Mouse (Mus musculus): ENCODE measurements around the gene Fbxl13. TPM values are rescaled to one million over a fixed set of nuclear protein-coding genes. Genes with fewer than 3 reads are reported as not detected.

Gene Fbxl13
- under 1 TPM; 0.13 to 0.18 TPM for total RNA-seq (2021)
- long read RNA-seq, experiment 1 = 0 reads
- long read RNA-seq, experiment 2 = 0 reads

GRCm38 (mm10) chr5:21645439-21646132 lies at the start of gene Fbxl13, which contains the start of gene Armc10:
Gene Fbxl13 (minus strand): TSS chr5:21645634.
Gene Armc10 (plus strand): TSS chr5:21645813.
- peak; percentile 85 for DNase-seq

- no peak for DNase-seq
Observed at GRCm38 (mm10) chr5:21694854-21695490, 49.5 kb upstream of the Fbxl13 start.

DNA sequence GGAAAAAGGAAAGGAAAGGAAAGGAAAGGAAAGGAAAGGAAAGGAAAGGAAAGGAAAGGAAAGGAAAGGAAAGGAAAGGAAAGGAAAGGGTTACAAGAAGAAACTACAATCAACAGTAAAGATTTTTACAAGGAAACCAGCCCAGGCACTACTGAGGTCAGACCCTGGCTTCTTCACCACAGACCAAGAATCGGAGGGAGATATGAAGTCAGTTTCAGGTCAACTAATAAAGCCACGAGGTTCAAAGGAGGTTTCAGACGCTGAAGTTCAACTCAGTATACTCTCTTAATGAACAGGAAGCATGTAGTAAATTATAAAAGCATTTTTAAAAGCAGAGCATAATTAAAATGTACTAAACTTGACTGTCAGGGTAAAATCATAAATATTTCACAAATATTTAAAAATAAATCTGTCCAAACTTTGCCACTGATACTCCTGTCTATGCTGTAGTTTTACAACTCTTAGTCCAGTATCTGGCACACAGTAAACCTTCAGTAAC lies 48.0 kb upstream of the Fbxl13 start:
- DNase-seq = no peak

- DNase-seq = no peak
Observed at GRCm38 (mm10) chr5:21692230-21692629, 46.8 kb upstream of the Fbxl13 start.

GRCm38 (mm10) chr5:21687042-21687441 lies 41.6 kb upstream of the Fbxl13 start:
- DNase-seq = no peak

GRCm38 (mm10) chr5:21685001-21685400 lies 39.6 kb upstream of the Fbxl13 start:
- no peak for DNase-seq

DNA sequence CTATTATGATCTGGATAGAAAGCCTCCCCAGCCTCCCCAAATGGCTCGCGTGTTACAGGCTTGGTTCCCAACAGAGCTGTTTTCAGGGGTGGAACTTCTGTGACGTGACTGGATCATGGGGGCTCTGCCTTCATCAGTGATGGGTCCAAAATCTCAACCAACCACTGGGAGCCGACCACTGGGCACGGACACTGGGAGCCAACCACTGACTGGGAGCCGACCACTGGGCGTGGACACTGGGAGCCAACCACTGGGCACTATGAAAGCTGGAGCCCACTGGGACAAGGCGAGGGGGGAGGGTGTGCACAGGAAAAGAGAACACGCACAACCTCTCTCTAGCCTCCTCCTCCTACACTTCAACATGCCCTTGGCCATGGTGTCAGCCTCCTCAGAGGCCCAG lies 38.4 kb upstream of the Fbxl13 start:
- no peak for DNase-seq

GRCm38 (mm10) chr5:21680940-21681339 lies 35.5 kb upstream of the Fbxl13 start:
- no peak for DNase-seq

GRCm38 (mm10) chr5:21680029-21680428 lies 34.6 kb upstream of the Fbxl13 start:
- DNase-seq = no peak

DNA sequence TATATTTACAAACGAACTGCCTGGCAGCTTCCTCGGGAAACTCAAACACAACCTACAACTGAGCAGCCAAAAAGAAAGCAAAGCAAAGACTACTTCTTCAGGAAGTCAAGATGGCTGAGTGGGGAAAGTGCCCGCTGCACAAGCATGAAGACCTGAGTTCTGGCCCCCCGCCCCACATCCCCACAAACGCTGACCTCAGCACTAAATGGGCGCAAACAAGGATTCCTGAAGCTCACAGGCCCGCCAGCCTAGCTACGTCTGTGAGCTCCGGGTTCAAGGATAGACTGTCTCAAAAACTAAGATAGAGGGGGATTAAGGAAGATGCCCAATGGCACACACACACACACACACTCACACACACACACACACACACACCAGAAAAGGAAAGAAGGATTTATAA lies 32.9 kb upstream of the Fbxl13 start:
- DNase-seq = no peak

- DNase-seq = no peak
Observed at GRCm38 (mm10) chr5:21677939-21678338, 32.5 kb upstream of the Fbxl13 start.

- no peak for DNase-seq
Observed at GRCm38 (mm10) chr5:21675494-21675893, 30.1 kb upstream of the Fbxl13 start.

GRCm38 (mm10) chr5:21675019-21675418 lies 29.6 kb upstream of the Fbxl13 start:
- DNase-seq = no peak

- no peak for DNase-seq
Observed at GRCm38 (mm10) chr5:21673742-21674141, 28.3 kb upstream of the Fbxl13 start.

DNA sequence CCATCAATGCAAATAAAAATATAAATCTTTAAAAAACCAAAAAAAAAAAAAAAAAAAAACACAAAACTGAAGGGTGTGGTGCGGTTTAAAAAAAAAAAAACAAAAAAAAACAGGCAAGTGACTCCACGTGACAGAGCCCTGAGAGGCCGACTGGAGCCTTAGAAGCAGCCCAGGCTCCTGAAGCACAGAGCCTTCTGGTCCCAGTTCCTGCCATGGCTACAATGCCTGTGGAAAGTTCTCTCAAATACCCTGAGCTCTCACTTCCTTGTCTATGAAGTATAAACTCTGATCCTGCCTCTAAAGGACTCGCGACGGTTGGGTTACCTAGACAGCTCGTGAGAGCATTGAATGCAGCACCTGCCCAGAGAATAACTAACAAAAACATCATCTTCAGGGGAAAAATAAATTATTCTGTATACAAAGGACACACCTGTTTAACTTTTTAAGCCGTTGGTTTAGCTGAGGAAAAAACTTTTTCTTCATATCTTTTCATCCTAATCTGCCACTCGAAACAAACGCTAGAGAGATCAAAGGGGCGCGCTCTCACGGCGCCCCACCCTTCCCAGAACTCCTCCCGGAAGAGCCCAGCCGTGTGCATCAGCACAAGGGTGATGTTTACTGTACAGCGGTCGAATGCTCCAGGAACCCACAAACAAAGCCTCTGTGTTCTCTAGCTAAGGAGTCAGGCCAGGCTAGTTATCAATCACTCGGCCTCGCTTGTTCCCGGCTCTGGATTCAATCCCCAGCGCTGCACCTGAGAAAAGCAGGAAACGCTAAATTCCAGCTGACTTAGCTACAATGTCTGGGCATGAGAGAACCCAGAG lies 27.6 kb upstream of the Fbxl13 start:
- DNase-seq = no peak

GRCm38 (mm10) chr5:21669307-21669706 lies 23.9 kb upstream of the Fbxl13 start:
- DNase-seq = no peak

- DNase-seq = no peak
Observed at GRCm38 (mm10) chr5:21667191-21668137, 22.0 kb upstream of the Fbxl13 start.

- DNase-seq = no peak
Observed at GRCm38 (mm10) chr5:21663081-21663480, 17.6 kb upstream of the Fbxl13 start.

GRCm38 (mm10) chr5:21660850-21661249 lies 15.4 kb upstream of the Fbxl13 start:
- no peak for DNase-seq

- peak; percentile 65 for DNase-seq
Observed at GRCm38 (mm10) chr5:21658623-21659395, 13.4 kb upstream of the Fbxl13 start.

- no peak for DNase-seq
Observed at GRCm38 (mm10) chr5:21658038-21658437, 12.6 kb upstream of the Fbxl13 start.

All from gastrocnemius, postnatal 25 days (tissue).